Mouse (Mus musculus): ENCODE results near the gene D330020A13Rik. TPM values are rescaled to one million over a fixed set of nuclear protein-coding genes. Genes with fewer than 3 reads are reported as not detected.

Gene D330020A13Rik
- total and polyA plus RNA-seq, 3 experiments: not detected

DNA sequence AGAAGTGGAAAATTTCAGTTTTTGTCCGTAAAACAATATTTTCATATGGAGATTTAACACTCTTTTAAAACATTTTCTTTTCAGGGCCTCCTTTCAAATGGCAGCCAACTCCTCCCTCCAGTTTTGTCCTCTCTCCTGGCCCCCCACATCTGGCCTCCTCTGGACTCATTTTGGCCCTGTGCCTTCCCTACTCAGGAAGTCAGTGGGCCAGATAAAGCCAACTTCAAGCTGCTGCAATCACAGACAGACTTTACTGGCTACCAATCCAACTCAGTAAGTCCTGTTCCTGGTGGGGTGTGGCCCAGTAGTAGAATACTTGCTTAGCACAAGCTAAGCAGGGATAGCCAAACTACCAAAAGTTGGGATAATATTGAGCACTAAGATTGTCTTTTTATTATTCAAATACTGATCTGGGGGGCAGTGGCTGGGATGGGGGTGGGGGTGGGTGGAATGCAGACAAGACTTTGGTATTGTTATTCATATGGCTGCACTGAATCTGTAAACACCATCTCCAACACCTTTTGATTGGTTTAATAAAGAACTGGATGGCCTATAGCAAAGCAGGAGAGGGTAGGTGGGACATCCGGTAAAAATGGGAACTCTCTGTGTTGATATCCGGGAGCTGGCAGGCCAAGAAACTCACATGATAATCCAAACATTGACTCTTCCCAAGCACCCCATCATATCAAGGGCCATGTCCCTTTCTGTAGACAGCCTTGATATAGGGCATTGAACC is 12.9 kb downstream of the D330020A13Rik start:
- peak; percentile 27 for DNase-seq (ENCODE audit: low read depth, low spot score)
- no peak overlapping the region for H3K27ac ChIP-seq (ENCODE audit: control insufficient read depth, low read depth, low read length)
- peak; percentile 51; the same call in 1 of the 2 replicates for TF ChIP-seq RCOR1 (IDR thresholded peaks at IDR 0.05; ENCODE audit: low read depth, low read length)
- 0 out of 2 replicates have a peak, but pooled peaks have one; percentile 19 for TF ChIP-seq GATA1 (IDR thresholded peaks at IDR 0.05; ENCODE audit: low read depth, low read length)
- TF ChIP-seq SMC3 (IDR thresholded peaks at IDR 0.05; ENCODE audit: low read depth, low read length): no peak
- H3K9me3 ChIP-seq (replicated peaks; ENCODE audit: insufficient read depth, low read length): no peaks in the 10 kb centered on the region
- no peaks in the 10 kb centered on the region for H3K79me2 ChIP-seq (ENCODE audit: control insufficient read depth, insufficient read depth, low read length, poor library complexity)
- H3K9ac ChIP-seq (ENCODE audit: control insufficient read depth, low read depth, low read length, poor library complexity, severe bottlenecking): no peak overlapping the region
- no peak overlapping the region for H3K4me3 ChIP-seq (ENCODE audit: control insufficient read depth in 1 of 2, insufficient read depth in 1 of 2, low read depth in 2 of 2, low read length in 2 of 2)
- peaks cover 0 to 7% of the 10 kb centered on the region in 2 experiments; a peak in 2 of 4 replicates for H3K36me3 ChIP-seq (ENCODE audit: control insufficient read depth in 1 of 2, insufficient read depth in 2 of 2, low read length in 2 of 2)
- H3K27me3 ChIP-seq (ENCODE audit: control insufficient read depth in 1 of 2, insufficient read depth in 2 of 2, low read length in 2 of 2): peaks cover 0 to 1% of the 10 kb centered on the region in 2 experiments; a peak in 1 of 4 replicates
- peaks cover 0 to 11% of the 10 kb centered on the region in 2 experiments; a peak in 2 of 4 replicates for H3K4me1 ChIP-seq (ENCODE audit: control insufficient read depth in 1 of 2, insufficient read depth in 2 of 2, low read length in 2 of 2)

DNA sequence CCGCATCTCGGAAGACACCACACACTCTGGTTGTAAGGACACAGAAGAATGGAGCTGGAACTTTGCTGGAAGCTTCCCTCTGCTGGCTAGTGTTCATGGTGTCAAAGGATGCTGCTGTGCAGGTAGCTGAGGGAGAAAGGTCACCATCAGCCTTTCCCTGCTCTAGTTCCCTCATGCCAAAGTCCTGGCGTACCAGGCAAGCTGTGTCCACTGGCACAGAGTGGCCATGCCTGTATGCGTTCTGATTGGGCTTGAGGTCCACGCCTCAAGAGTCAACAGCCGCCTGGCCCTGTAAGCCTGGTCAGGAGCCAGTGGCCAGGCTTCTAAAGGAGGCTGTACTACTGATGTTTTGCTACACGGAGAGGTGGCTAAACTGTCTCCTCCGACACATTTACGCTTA is 15.2 kb downstream of the D330020A13Rik start:
- peaks cover 0 to 14% of the 10 kb centered on the region in 2 experiments; a peak in 2 of 4 replicates for H3K36me3 ChIP-seq (ENCODE audit: control insufficient read depth in 1 of 2, insufficient read depth in 2 of 2, low read length in 2 of 2)
- no peaks in the 10 kb centered on the region for H3K9me3 ChIP-seq (replicated peaks; ENCODE audit: insufficient read depth, low read length)
- no peak for DNase-seq (ENCODE audit: low read depth, low spot score)
- 0 out of 4 replicates have a peak, but pooled peaks cover 0 to 1% of the 10 kb centered on the region in 2 experiments for H3K27me3 ChIP-seq (ENCODE audit: control insufficient read depth in 1 of 2, insufficient read depth in 2 of 2, low read length in 2 of 2)
- peaks cover 0 to 17% of the 10 kb centered on the region in 2 experiments; a peak in 2 of 4 replicates for H3K4me1 ChIP-seq (ENCODE audit: control insufficient read depth in 1 of 2, insufficient read depth in 2 of 2, low read length in 2 of 2)
- no peak overlapping the region for H3K27ac ChIP-seq (ENCODE audit: control insufficient read depth, low read depth, low read length)
- H3K4me3 ChIP-seq (ENCODE audit: control insufficient read depth in 1 of 2, insufficient read depth in 1 of 2, low read depth in 2 of 2, low read length in 2 of 2): no peak overlapping the region
- H3K9ac ChIP-seq (ENCODE audit: control insufficient read depth, low read depth, low read length, poor library complexity, severe bottlenecking): no peak overlapping the region
- no peaks in the 10 kb centered on the region for H3K79me2 ChIP-seq (ENCODE audit: control insufficient read depth, insufficient read depth, low read length, poor library complexity)
- TF ChIP-seq ETS1 (IDR thresholded peaks at IDR 0.05; ENCODE audit: low read depth, low read length): no peak
- TF ChIP-seq ZKSCAN1 (IDR thresholded peaks at IDR 0.05; ENCODE audit: low read depth, low read length): no peak
- no peak for TF ChIP-seq E2F4 (IDR thresholded peaks at IDR 0.05; ENCODE audit: borderline replicate concordance, low read depth, low read length)
- no peak for TF ChIP-seq USF2 (IDR thresholded peaks at IDR 0.05; ENCODE audit: borderline replicate concordance in 1 of 2, insufficient read depth in 1 of 2, low read depth in 1 of 2, low read length in 2 of 2)
- no peak for TF ChIP-seq CTCF (IDR thresholded peaks at IDR 0.05 in 2 of 3, conservative IDR thresholded peaks at IDR 0.05 in 1 of 3; ENCODE audit: control insufficient read depth in 1 of 3, insufficient read depth in 1 of 3, low read depth in 2 of 3, low read length in 3 of 3, poor library complexity in 1 of 3, severe bottlenecking in 1 of 3)
- TF ChIP-seq ZMIZ1 (IDR thresholded peaks at IDR 0.05; ENCODE audit: low read depth, low read length): no peak
- TF ChIP-seq GABPA (IDR thresholded peaks at IDR 0.05; ENCODE audit: low read depth, low read length): no peak

DNA sequence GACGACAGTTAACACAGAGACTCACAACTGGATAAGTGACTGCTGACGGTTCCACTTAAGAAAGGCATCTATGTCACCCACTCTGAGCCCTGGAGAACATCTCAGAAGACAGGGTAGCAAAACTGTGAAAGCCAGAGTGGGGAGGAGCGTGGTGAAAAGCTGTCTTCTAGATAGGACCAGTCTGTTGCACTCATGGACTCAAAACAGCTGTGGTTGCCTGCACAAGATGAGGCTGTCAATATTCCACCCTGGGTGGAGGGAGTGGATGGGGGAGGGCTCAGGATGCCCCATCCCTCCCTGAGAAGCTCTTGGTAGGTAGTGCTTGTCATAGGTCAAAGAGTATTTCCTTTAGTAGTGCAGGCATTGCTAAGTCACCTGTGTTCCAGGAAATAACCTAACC is 15.6 kb downstream of the D330020A13Rik start:
- Histone ChIP-seq H3K27ac (ENCODE audit: control insufficient read depth, low read depth, low read length) (no peak overlapping the region), H3K4me3 (ENCODE audit: control insufficient read depth in 1 of 2, insufficient read depth in 1 of 2, low read depth in 2 of 2, low read length in 2 of 2) (no peak overlapping the region), H3K4me1 (ENCODE audit: control insufficient read depth in 1 of 2, insufficient read depth in 2 of 2, low read length in 2 of 2) (peaks cover 0 to 17% of the 10 kb centered on the region in 2 experiments; a peak in 2 of 4 replicates), H3K9ac (ENCODE audit: control insufficient read depth, low read depth, low read length, poor library complexity, severe bottlenecking) (no peak overlapping the region), H3K27me3 (ENCODE audit: control insufficient read depth in 1 of 2, insufficient read depth in 2 of 2, low read length in 2 of 2) (0 out of 4 replicates have a peak, but pooled peaks cover 0 to 1% of the 10 kb centered on the region in 2 experiments), H3K36me3 (ENCODE audit: control insufficient read depth in 1 of 2, insufficient read depth in 2 of 2, low read length in 2 of 2) (peaks cover 0 to 14% of the 10 kb centered on the region in 2 experiments; a peak in 2 of 4 replicates), H3K9me3 (replicated peaks; ENCODE audit: insufficient read depth, low read length) (no peaks in the 10 kb centered on the region), H3K79me2 (ENCODE audit: control insufficient read depth, insufficient read depth, low read length, poor library complexity) (no peaks in the 10 kb centered on the region)
- DNase-seq (ENCODE audit: low read depth, low spot score): no peak
- TF ChIP-seq TBP (IDR thresholded peaks at IDR 0.05; ENCODE audit: low read depth, low read length) (no peak), NELFE (IDR thresholded peaks at IDR 0.05; ENCODE audit: low read depth, low read length) (no peak), BHLHE40 (IDR thresholded peaks at IDR 0.05; ENCODE audit: borderline replicate concordance, low read depth, low read length) (no peak), MXI1 (IDR thresholded peaks at IDR 0.05; ENCODE audit: low read depth, low read length) (no peak), CHD2 (IDR thresholded peaks at IDR 0.05; ENCODE audit: low read length) (no peak), MAZ (IDR thresholded peaks at IDR 0.05; ENCODE audit: low read depth, low read length) (no peak), GATA1 (IDR thresholded peaks at IDR 0.05; ENCODE audit: low read depth, low read length) (no peak), POLR2A (IDR thresholded peaks at IDR 0.05; ENCODE audit: control insufficient read depth in 1 of 2, insufficient read depth in 1 of 2, low read depth in 1 of 2, low read length in 2 of 2, poor library complexity in 1 of 2) (no peak), MYB (IDR thresholded peaks at IDR 0.05; ENCODE audit: low read depth, low read length) (no peak)

All from MEL (cell line).